Mouse (Mus musculus): Measurements from ENCODE around the gene Mrnip. TPM values are rescaled to one million over a fixed set of nuclear protein-coding genes. Genes with fewer than 3 reads are reported as not detected.
A peak's percentile ranks its signal among the peaks of the same experiment; 100 is the strongest.

Gene Mrnip
- total RNA-seq, 2 experiments from 2014 or later = 15.3 to 17.7 TPM

DNA sequence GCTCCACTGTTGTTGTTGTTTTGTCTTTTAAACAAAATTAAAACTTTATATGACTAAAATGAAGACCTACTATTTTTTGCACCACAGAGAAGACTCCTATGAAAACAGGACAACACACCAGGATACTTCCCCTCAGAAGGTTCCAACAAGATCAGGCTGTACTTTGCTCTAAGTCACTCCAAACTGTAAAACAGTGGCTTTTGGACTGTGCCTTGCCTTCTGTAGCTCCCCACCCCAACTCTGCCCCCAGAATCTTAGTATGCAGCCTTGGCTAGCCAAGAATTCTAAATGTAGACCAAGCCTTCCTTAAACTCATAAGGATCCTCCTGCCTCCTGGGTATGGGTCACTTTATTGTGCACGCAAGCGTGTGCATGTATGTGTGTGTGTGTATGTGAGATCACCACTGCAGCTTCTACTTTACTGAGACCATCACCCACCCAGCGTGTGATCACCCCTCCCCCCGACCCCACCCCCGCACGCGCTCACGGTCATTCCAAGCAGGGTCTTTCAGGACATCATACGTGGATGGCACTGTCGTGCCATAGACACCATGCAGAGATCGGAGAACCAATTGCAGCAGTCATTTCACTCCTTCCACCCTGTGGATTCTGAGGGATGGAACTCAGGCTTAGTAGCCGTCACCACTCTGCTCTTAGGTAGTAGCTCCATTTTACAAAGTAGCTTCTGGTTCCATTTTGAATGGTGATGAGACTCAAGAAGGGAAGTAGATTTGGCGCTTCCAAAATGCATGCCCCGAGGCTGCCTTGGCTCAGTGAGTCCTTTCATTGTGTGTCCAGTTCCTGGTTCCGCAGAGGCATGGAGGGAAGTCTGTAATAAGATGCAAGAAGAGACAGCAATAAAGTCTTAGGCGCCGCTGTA is 49.8 kb downstream of the Mrnip start:
- DNase-seq (ENCODE audit: low spot score in 2 of 2) = no peak

DNA sequence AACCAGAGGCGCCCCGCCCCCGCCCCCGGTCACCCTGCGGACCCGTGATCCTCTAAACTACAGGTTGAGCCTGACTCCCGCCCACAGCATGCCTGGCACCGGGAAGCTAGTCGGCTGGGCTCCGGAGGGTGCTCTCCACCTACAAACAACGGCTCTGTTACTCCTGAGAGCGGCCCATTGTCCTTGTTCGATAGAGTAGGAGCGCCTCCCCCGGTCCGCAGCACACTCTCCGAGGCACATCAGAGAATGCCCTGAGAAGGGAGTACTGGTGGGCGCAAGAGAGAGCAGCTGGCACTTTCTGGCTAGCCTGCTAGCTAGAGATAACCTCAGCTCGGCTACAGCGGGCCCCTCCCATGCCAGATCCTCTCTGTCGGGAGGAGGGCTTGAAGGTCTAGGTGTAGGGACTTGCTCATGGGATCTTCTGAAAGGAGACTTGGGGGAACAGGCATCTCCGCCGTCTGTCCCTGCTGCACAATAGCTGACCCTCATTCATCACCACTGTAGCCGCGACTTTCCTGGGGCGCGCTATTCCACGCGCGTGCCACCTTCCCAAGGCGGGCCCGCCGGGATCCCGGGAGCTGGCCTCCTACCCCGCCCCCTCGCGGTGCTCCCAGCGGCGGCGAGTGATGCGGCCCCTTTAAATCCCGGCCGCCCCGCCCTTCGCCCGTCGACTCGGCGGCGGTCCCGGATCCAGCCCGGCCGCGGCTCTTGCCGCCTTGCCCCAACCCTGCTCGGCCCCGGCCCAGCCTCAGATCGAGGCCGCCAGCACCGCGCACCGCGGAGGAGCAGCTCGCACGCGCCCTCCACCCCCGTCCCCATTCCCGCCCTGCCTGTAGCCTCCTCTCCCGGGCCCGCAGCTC is 50.7 kb downstream of the Mrnip start:
- peak; percentile 84 to 85 for DNase-seq (ENCODE audit: low spot score in 2 of 2)

DNA sequence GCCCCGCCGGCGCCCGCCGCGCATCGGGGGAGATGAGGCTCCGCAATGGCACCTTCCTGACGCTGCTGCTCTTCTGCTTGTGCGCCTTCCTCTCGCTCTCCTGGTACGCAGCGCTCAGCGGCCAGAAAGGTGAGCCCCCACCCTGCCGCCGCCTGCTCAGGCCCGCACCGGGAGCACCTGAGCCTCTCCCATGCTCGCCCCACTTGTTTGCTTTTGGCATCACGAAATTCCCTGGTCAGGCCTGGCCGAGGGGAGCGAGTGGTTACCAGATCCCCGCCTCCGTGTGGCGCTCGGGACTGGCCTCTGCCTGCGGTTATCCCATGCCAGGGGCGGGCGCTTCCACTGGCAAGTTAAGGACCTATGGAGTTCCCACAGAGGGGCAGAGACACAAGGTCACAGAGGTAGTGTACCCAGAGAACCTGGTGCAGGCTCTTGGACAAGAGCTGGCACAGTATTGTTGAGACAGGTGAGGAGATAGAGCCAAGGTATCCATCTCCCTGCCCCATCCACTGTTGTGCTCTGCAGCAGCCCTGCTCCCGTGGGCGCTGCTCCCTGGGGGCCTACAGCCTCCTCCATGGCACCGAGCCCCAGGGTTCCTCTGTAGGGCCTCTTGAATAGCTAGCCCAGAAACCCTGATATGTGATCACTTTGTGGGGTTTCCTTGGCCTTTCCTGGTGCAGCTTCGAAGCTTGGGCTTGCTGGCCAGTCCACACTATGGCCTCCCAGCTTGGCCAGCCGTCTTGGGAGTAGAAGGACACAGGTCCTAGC is 51.6 kb downstream of the Mrnip start:
- no peak for DNase-seq (ENCODE audit: low spot score in 2 of 2)

DNA sequence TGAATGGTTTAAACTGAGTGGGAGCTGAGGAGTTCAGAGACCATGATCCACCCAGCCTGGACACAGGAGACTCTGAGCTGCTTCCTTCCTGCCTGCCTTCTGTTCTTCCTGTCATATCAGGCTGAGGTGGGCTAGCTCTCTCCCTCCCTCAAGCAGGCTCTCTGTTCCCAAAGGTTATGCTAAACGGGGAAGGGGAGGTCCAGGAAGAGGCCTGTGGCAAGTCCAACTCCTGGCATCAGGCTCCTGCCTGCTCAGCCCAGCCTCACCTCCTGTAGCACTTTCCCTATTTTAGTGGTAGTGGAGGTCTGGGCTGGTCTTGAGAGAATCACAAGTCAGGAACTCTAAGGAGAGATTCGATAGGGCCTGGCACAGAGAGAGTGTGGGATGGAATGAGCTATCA is 52.2 kb downstream of the Mrnip start:
- DNase-seq (ENCODE audit: low spot score in 2 of 2) = no peak

DNA sequence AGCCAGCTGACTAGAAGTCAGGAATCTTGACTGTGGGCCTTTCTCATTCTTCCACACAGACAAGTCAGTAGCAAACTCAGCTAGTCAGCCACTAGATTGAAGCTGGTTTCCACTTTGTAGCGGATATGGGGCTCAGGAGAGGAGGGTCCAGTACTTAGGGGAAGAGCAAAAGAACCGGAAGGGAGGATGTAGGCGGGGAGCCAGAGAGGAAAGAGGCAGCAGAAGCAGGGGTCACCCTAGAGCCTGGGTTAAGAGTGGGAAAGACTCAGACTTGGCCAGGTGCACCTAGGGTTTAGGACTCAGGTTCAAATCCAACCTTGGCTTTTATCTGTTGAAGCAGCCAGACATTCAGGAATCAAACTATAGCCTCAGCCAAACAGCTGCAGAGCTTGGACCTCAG is 53.0 kb downstream of the Mrnip start:
- DNase-seq (ENCODE audit: low spot score in 2 of 2) = no peak

DNA sequence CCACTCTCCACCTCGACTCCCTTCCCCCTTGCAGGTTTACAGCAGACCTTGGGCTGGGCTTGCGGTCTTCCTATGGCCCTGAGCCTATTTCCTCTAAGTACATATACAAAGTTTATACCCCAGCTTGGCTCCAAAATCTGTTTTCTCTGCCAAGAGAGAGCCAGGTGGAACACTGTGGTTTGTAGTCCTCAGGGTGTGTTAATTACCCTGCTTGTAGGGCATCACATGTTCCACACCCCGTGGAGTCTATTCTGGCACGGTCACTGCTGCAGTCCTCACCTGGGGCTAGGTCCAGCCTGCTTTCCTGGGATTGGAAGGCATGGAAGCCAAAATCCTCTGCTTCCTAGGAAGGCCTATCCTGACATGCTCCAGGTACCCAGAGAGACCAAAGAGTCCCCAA is 53.5 kb downstream of the Mrnip start:
- no peak for DNase-seq (ENCODE audit: low spot score in 2 of 2)

DNA sequence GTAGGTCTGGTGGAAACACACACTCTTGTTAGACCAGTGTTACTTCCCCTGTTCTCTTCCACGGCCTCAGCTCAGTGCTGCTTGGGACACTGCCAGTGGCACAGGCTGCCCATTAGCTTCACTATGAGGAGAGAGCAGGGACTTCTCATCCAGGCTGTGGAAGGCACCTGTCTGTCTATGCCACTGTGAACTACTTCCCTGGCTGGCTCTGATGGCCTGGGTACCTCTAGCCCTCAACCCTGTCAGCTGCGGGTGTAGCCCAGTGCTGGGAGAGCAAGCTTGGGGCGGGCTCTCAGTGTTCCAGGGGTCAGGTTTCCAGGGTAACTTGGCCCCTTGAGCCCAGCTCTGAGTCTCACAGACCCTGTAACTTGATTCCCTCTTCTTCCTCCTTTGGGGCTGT is 54.5 kb downstream of the Mrnip start:
- no peak for DNase-seq (ENCODE audit: low spot score in 2 of 2)

DNA sequence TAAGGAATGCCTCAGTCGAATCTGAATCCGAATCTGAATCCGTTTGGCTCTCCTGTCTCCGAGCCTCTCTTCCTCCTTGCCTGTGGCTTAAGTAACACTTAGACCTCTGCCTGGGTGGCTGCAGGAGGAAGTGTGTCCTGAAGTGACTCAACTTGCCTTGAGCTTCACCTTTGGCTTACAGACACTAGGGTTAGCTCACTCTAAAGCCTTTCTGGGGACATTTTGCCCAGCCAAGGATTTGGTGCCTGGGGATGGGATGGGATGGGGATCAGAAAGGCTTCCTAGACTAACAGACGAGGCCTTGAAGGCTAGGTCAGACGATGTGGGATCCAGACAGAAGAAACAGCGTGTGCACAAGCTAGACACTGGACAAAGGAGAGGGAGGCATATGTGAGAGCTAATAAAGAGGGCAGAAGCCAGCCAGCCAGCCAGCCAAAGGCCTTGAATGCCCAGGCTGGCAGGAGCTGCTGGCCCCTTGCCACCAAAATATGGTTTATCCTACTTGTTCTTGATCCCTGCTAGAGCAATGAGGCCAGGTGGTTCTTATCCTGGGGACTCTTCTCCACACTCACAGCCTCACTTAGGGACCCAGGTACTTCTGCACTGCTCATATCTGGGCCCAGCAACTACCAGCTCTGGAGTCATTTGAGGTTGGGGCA is 55.1 kb downstream of the Mrnip start:
- no peak for DNase-seq (ENCODE audit: low spot score in 2 of 2)

DNA sequence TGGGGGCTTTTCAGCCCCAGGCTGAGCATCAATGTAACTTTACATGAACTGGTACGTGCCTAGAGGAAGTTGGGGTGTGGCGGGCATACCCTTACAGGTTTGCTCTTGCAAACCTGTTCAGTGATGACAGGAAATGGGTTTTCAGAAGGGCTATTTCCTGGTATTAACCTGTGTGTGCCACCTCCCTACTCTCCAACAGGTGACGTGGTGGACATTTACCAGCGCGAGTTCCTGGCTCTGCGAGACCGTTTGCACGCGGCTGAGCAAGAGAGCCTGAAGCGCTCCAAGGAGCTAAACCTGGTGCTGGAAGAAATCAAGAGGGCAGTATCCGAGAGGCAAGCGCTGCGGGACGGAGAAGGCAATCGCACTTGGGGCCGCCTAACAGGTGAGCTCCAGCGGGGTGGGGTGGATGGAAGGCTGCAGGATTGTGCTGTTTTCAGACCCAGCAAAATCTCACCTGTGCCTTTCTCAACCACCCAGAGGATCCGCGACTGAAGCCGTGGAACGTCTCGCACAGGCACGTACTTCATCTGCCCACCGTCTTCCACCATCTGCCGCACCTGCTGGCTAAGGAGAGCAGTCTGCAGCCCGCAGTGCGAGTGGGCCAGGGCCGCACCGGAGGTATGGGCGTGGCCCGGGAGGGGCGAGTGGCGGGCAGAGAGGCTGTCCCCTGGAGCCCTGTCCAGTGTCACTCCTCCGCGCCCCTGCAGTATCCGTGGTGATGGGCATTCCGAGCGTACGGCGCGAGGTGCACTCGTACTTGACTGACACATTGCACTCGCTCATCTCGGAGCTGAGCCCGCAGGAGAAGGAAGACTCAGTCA is 56.4 kb downstream of the Mrnip start:
- DNase-seq (ENCODE audit: low spot score in 2 of 2) = no peak

DNA sequence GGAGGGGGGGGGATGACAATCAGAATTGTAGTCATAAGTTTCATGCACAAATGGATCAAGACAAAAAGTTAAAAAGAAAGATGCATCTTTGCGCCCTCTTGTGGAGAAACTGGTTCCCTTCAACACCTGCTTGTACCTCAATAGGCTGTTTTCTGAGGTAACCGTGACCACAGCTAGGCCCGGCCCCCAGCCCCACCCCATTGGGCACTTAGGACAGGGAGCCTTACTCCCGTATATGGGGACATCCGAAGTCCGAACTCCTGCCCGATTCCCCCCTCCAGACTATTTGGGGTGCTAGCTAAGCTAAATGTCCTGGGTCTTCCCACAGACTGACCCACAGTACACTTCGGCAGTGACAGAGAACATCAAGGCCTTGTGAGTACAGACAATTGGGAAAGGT is 57.2 kb downstream of the Mrnip start:
- DNase-seq (ENCODE audit: low spot score in 2 of 2) = peak in 1 of 2 experiments; percentile 67

DNA sequence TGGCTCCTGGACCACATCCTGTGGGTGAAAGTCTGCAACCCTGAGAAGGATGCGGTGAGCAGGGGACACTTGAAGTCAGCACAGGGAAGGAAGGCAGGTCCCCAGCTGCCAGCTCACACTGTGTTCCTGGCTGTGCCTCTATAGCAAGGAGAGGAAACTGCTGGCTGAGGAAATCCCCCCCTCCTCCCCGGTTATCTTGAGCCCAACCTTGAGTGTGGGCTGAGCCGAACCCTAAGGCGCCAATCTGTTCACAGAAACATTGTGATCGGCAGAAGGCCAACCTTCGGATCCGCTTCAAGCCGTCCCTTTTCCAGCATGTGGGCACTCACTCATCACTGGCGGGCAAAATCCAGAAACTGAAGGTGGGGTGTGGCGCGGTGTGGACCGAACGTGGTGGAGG is 58.8 kb downstream of the Mrnip start:
- no peak for DNase-seq (ENCODE audit: low spot score in 2 of 2)

DNA sequence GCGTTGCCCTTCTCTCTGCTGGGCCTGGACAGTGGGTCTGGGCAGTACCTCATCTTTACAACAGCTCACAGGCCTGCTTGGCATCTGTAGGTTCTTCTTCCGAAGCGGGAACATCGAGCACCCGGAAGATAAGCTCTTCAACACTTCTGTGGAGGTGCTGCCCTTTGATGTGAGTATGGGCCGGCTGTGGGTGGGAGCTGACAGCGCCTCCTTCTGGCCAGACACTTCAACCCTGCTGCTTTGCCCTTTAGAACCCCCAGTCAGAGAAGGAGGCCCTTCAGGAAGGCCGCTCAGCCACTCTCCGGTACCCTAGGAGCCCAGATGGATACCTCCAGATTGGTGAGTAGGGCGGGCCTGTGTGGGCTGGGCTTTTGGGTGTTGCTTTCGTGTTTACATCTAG is 59.7 kb downstream of the Mrnip start:
- no peak for DNase-seq (ENCODE audit: low spot score in 2 of 2)

DNA sequence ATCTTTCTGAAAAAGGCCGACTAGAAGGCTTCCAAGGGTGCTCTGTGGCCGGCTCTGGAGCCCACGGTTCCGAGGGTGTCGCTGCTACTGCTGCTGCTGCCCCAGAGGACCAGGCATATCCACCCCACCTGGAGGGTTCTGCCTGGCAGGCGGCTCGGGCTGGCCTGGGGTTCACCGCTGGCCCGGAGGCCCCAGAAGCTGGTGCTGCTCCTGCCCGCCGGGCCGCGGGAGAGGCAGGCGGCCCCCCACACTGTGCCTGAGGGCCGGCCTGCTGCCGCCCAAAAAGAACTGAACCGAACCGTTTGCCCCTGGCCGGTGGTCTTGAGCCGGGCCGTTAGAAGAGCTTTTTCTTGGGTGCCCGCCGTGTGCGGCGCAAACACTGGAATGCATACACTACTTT is 60.4 kb downstream of the Mrnip start:
- DNase-seq (ENCODE audit: low spot score in 2 of 2) = no peak

DNA sequence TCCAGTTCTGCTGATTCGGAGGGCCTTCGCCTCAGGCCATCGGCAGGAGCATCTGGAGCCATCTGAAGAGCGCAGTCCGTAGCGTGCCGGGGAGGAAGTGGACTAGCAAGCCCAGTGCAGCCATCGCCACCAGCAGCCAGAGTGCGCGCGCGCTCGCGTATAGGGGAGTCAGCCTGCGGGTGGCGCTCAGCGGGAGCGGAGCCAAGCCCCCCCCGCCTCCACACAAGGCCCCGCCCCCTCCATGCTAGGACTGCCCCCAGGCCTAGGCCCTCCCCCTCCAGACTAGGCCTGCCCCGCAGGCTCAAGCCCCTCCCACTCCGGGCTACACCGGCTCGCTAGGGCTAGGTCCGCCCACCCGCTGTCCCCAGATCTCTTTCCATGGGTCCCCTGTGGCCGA is 62.3 kb downstream of the Mrnip start:
- DNase-seq (ENCODE audit: low spot score in 2 of 2) = peak; percentile 71 to 87

DNA sequence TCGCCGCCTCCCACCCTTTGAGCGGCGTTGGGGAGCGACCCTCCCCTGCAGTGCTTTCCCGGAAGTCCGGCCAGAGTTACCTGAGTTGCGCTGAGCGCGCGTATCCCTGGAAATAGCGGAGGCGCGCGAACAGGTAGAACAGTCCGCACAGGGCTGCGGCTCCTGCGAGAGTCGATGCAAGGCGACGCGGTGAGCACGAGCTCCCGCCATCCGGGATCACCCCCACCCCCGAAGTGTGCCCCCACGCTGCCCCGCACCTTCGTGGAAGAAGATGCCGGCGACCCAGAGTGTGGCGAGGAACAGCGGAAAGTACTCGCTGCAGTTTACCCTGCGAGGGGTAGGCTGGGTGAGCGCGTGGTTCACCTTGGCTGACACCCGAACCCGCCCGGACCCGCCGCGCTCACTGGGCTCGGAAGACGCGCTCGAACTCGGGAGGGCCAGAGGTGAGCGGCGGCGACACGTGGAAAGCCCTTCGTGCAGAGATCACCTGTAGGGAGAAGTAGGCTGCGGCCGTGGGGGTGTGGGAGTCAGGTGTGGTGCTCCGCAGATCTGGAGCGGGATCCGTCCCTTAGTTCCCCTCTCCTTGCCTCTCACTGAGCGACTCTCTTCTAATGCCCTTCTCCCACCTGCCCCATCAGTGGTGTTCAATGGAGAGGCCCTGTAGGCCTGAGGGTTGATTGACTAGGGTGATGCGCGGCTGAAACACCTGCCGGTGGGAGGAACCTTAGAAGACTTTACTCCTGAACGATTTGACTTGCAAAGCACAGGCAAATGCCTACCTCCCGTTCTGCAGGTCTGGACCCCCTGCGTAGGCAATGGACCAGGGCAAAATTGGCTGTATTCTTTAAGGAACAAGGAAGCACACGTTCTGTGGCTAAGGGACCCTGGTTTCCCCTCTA is 62.9 kb downstream of the Mrnip start:
- DNase-seq (ENCODE audit: low spot score in 2 of 2) = no peak

DNA sequence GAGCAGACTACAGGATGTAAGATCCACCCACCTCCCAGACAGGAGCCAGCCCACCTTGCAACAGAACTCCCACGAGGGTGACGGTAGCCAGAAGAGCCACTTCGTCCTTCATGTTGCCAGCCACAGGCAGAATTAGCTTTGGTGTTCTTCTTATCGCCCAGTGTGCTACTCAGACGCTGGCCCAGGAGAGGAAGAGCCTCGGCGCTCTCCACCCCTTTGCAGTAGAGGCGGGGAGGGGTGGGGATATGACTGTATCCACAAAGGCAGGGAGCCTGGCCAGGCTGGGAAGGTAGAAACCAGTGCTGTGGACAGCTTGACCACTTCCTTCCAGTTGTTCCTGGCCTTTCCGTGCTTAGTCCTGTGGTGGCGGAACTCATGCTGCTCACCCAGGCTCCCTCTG is 64.1 kb downstream of the Mrnip start, which contains the start of gene Ltc4s:
Ltc4s (minus strand) TSS at position 293 of the 400 bp plus-strand sequence.
- DNase-seq (ENCODE audit: low spot score in 2 of 2) = no peak

DNA sequence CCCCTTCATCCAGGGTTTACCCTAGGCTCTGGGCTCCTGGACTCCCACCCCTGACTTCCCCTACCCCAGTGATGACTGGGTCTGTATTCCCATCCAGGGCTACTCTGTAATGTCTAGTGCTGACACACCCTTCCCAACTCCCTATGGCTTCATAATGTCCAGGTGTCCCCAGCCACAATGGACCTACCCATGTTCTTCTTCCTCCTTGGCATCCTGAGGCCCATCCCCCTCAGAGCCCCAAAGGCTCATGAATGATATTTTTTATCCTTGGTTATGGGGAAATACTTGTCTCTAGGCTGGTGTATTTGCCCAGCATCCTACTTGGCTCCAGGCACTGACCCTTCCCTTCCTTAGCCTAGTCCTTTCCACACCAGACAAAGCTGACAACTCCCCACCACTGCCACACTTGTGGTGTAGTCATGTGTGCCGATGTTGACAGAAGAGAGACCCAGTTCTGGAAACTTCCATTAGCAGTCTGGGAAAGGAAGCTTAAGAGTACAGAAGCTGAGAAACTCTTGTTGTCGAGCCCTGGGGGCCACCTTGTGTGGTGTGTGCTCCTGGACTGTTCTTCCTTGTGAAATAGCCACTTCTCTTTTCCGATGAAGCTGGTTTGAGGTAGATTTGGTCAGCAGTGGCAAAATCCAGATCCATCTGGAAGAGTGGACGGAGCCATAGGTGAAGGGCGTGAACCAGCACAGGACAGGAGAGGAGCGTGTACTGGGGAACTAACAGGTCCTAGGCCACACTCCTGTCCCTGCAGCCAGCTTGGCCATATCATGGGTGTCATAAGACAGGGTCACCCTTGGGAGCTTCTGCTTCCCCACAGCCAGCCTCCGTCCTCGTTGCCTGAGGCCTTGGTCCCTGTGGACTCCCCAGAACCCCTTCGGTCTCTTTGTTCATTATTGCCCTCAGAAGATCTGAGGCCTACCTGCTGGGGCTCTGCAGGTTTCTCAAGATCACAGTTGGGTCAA is 64.9 kb downstream of the Mrnip start:
- DNase-seq (ENCODE audit: low spot score in 2 of 2) = peak in 1 of 2 experiments; percentile 4
